Mouse (Mus musculus) ovary, postnatal 36 days (tissue): ENCODE measurements around the gene Zfp57.
"Not testable (repeated sequence)": the region's sequence is repeated elsewhere in the genome, so short reads cannot be mapped to it uniquely, and the experiment has no call there.

Experiments
- DNase-seq: peaks from one replicate; pipeline ENCODE4 v3.0.0; 2022; ENCODE audit warnings: low spot score, mixed read lengths

The Zfp57 gene

GRCm38 (mm10) chr17:36995448-36995847, 5.5 kb upstream of the Zfp57 start:
- no peak for DNase-seq

- DNase-seq = peak; percentile 73
Observed at GRCm38 (mm10) chr17:36997033-36997735, 3.8 kb upstream of the Zfp57 start.

- DNase-seq = no peak
Observed at GRCm38 (mm10) chr17:36998477-36998876, 2.5 kb upstream of the Zfp57 start.

GRCm38 (mm10) chr17:37002364-37003330, 1.7 kb downstream of the Zfp57 start:
- peak; percentile 49 for DNase-seq

GRCm38 (mm10) chr17:37003366-37003765, 2.4 kb downstream of the Zfp57 start:
- DNase-seq = no peak

GRCm38 (mm10) chr17:37008161-37008560, 7.2 kb downstream of the Zfp57 start:
- no peak for DNase-seq

GRCm38 (mm10) chr17:37009460-37010042, 8.6 kb downstream of the Zfp57 start:
- no peak for DNase-seq

GRCm38 (mm10) chr17:37011719-37012118, 10.8 kb downstream of the Zfp57 start:
- DNase-seq = no peak

GRCm38 (mm10) chr17:37012141-37012540, 11.2 kb downstream of the Zfp57 start:
- no peak for DNase-seq

- DNase-seq = no peak
Observed at GRCm38 (mm10) chr17:37016333-37016732, 15.4 kb downstream of the Zfp57 start.

- no peak for DNase-seq
Observed at GRCm38 (mm10) chr17:37018328-37018727, 17.4 kb downstream of the Zfp57 start.

GRCm38 (mm10) chr17:37019242-37019641, 18.3 kb downstream of the Zfp57 start:
- not testable (repeated sequence) for DNase-seq

- DNase-seq = no peak
Observed at GRCm38 (mm10) chr17:37022628-37023576, 21.9 kb downstream of the Zfp57 start, which contains the start of gene Mog. TSS of gene Mog (minus strand) at chr17:37023398.

- no peak for DNase-seq
Observed at GRCm38 (mm10) chr17:37026425-37026824, 25.5 kb downstream of the Zfp57 start.

GRCm38 (mm10) chr17:37027486-37027885, 26.5 kb downstream of the Zfp57 start:
- DNase-seq = no peak

GRCm38 (mm10) chr17:37028212-37028611, 27.2 kb downstream of the Zfp57 start:
- DNase-seq = no peak

GRCm38 (mm10) chr17:37028683-37029120, 27.7 kb downstream of the Zfp57 start:
- peak; percentile 84 for DNase-seq

GRCm38 (mm10) chr17:37029162-37029561, 28.2 kb downstream of the Zfp57 start:
- no peak for DNase-seq

- no peak for DNase-seq
Observed at GRCm38 (mm10) chr17:37039127-37039894, 38.3 kb downstream of the Zfp57 start.

GRCm38 (mm10) chr17:37044651-37045244, 43.8 kb downstream of the Zfp57 start:
- DNase-seq = no peak
